Mouse (Mus musculus): ENCODE results near the gene Lyl1. TPM values are rescaled to one million over a fixed set of nuclear protein-coding genes. Genes with fewer than 3 reads are reported as not detected.

The Lyl1 gene
- total and polyA plus RNA-seq, 2 experiments from 2014 or later = 2.5 to 2.7 TPM

DNA sequence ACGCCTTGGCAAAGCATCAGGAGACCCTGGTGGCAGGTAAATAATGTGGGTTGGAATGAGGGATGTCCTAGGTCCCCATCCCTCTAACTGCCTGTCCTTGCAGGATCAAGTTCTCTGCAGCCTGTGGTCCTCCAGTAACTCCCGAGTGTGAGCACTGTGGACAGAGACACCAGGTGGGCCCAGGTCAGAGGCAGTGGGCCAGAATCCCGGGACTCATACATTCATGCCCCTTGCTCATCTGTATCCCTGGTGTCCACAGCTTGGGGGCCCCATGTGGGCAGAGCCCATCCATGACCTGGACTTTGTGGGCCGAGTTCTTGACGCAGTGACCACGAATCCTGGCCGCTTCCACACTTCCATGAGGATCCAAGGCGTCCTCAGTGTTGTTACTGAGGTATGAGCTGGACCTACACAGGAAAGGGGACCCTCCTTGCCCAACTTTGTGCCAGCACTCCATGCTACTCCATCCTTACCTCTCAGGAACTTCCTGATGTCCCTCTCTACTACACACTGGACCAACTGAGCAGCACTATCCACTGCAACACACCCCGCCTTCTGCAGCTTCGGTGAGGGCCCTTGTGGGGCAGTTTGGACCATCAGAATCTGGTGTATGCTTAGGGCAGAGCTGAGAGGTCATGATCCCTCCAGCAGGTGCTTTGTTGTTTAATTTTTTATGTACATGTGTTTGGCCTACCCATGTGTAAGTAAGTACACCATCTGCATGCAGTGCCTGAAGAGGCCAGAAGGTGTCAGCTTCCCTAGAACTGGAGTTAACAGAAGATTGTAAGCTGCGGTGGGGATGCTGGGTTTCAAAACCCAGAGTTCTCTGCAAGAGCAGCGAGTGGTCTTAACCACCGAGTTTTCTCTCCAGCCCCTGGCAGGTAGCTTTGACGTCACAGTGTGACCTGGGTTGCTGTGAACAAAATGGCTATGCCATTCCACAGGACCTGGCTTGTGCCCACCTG, 3.8 kb upstream of the Lyl1 start:
- peaks cover 39% of the 10 kb centered on the region for H3K36me3 ChIP-seq (ENCODE audit: insufficient read depth)
- WGBS = 81% methylated on average over 14 of the region's 14 CpGs

DNA sequence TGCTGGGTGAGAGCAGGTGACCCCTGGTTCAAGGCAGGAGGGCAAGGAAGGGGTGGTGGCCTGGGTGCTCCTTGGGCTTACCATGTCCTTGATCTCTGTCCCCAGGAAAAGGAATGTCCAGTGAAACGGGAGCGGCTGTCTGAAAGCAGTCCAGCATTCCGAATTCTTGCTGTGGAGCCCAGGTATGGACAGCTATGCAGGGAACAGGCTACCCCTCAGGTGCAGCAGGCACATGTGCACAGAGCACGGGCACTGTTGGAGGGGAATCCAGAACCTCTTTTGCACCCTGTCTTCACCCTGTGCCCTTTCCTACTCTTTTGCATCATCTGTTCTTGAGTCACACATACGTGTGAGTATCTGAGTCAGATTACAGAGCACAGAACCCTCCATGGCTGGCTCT, 3.0 kb upstream of the Lyl1 start:
- Histone ChIP-seq H3K4me2 (ENCODE audit: low read depth) (no peak overlapping the region), H3K4me3 (ENCODE audit: low read depth, low read length) (no peak overlapping the region), H3K9ac (no peak overlapping the region), H3K9me3 (ENCODE audit: low read length) (no peaks in the 10 kb centered on the region), H3K36me3 (ENCODE audit: insufficient read depth) (peaks cover 36% of the 10 kb centered on the region), H3K27ac (ENCODE audit: low read depth, low read length) (no peak overlapping the region; the same call in 1 of the 2 replicates), H3K4me1 (ENCODE audit: insufficient read depth) (no peaks in the 10 kb centered on the region), H3K27me3 (ENCODE audit: insufficient read depth, low read length) (no peaks in the 10 kb centered on the region)
- DNase-seq (no peak), ATAC-seq (no peak)
- no peak for TF ChIP-seq CTCF (IDR thresholded peaks at IDR 0.05; ENCODE audit: low read depth)
- WGBS = 89% methylated on average over 5 of the region's 5 CpGs

More for the DNA sequence above, 3.8 kb upstream of the Lyl1 start:
- Histone ChIP-seq H3K4me1 (ENCODE audit: insufficient read depth) (no peaks in the 10 kb centered on the region), H3K27me3 (ENCODE audit: insufficient read depth, low read length) (no peaks in the 10 kb centered on the region), H3K4me3 (ENCODE audit: low read depth, low read length) (no peak overlapping the region), H3K9me3 (ENCODE audit: low read length) (no peaks in the 10 kb centered on the region), H3K27ac (ENCODE audit: low read depth, low read length) (no peak overlapping the region; the same call in 1 of the 2 replicates), H3K9ac (no peak overlapping the region), H3K4me2 (ENCODE audit: low read depth) (no peak overlapping the region)
- TF ChIP-seq CTCF (IDR thresholded peaks at IDR 0.05; ENCODE audit: low read depth) = peak; percentile 80
- peak; percentile 47; the same call in 1 of the 2 replicates for ATAC-seq
- DNase-seq = peak; percentile 68

DNA sequence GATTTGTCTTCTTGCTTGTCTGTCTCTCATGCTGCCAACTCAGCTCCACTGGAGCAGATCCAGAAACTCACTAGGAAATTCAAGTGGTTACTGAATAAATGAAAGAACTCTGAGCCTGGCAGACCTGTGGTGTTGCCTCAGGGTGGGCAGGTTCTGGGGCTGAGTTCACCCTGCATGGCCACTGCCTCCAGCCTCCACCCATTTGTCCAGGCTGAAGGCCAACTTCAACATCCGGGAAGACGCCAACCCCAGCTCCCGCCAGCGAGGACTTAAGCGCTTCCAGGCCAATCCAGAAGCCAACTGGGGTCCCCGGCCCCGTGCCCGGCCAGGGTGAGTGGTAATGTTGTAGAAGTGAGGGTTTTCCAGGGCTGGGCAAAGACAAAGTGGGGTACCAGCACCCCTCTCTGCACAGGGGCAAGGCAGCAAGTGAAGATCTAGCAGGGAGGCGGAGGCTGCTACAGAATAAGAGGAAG, 2.3 kb upstream of the Lyl1 start:
- Histone ChIP-seq H3K4me1 (ENCODE audit: insufficient read depth) (no peaks in the 10 kb centered on the region), H3K9ac (no peak overlapping the region), H3K27ac (ENCODE audit: low read depth, low read length) (peak overlapping the region; percentile 57), H3K36me3 (ENCODE audit: insufficient read depth) (peaks cover 36% of the 10 kb centered on the region), H3K4me2 (ENCODE audit: low read depth) (no peak overlapping the region), H3K4me3 (ENCODE audit: low read depth, low read length) (no peak overlapping the region), H3K9me3 (ENCODE audit: low read length) (no peaks in the 10 kb centered on the region), H3K27me3 (ENCODE audit: insufficient read depth, low read length) (no peaks in the 10 kb centered on the region)
- TF ChIP-seq CTCF (IDR thresholded peaks at IDR 0.05; ENCODE audit: low read depth) = no peak
- ATAC-seq = no peak
- no peak for DNase-seq
- 67% methylated on average over 9 of the region's 9 CpGs for WGBS

DNA sequence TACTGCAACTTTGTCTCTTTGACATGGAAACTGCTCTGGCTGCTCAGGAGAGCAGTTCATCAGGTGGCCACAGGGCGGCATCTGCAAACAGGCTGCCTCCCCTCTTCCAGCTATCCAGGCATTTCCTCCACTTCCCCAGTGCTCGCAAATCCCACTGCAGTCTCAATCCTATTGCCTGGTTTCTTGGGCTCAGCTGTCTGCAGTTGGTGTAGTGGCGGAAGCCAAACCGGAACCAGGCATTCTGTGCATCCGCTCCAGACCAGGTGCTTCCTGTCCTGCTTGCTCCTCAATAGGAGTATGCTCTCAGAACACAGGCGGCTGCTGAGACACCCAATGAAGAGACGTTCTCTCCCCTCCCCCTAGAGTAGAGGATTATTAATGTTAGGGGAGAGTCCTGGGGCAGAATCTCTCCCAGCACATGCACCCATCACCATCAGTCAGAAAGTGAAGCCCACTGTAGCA, 1.4 kb upstream of the Lyl1 start:
- Histone ChIP-seq H3K4me2 (ENCODE audit: low read depth) (no peak overlapping the region), H3K36me3 (ENCODE audit: insufficient read depth) (peaks cover 34% of the 10 kb centered on the region), H3K27me3 (ENCODE audit: insufficient read depth, low read length) (0 out of 2 replicates have a peak, but pooled peaks cover 4% of the 10 kb centered on the region), H3K4me1 (ENCODE audit: insufficient read depth) (0 out of 2 replicates have a peak, but pooled peaks cover under 1% of the 10 kb centered on the region), H3K9me3 (ENCODE audit: low read length) (no peaks in the 10 kb centered on the region), H3K4me3 (ENCODE audit: low read depth, low read length) (no peak overlapping the region), H3K9ac (no peak overlapping the region), H3K27ac (ENCODE audit: low read depth, low read length) (peak overlapping the region; percentile 16; the same call in 1 of the 2 replicates)
- WGBS = 51% methylated on average over 7 of the region's 7 CpGs
- DNase-seq (peak; percentile 74), ATAC-seq (peak; percentile 59)
- peak; percentile 80 for TF ChIP-seq CTCF (IDR thresholded peaks at IDR 0.05; ENCODE audit: low read depth)

DNA sequence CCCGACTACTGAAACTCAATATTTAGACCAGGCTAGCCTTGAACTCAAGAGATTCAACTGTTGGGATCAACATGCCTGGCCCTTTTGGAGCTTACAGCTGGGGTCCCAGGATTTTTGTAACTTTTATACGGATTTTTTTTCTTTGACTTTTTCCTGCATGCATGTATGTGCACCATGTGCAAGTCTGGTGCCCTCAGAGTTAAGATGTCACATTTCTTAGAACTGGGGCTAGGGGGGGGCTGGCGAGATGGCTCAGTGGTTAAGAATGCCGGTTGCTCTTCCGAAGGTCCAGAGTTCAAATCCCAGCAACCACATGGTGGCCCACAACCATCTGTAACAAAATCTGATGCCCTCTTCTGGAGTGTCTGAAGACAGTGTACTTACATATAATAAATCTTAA, 731 bp upstream of the Lyl1 start:
- H3K27ac ChIP-seq (ENCODE audit: low read depth, low read length) = 0 out of 2 replicates have a peak overlapping the region, but pooled peaks have one; percentile 16

DNA sequence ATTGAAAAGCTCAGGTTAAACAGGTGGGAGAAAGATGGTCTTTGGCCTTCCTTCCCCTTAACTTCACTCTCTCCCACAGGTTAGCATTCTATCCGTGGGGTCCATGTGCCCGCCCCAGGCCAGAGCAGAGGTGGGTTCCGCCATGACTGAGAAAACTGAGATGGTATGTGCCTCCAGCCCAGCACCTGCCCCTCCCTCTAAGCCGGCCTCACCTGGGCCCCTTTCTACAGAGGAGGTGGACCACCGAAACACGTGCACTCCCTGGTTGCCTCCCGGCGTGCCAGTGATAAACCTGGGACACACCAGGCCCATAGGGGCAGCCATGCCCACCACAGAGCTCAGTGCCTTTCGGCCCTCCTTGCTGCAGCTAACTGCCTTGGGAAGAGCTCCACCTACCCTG, 1.3 kb downstream of the Lyl1 start:
- no peak for DNase-seq
- no peak overlapping the region for H3K9ac ChIP-seq
- H3K36me3 ChIP-seq (ENCODE audit: insufficient read depth) = peaks cover 14% of the 10 kb centered on the region
- no peak for TF ChIP-seq CTCF (IDR thresholded peaks at IDR 0.05; ENCODE audit: low read depth)
- H3K4me1 ChIP-seq (ENCODE audit: insufficient read depth) = peaks cover 5% of the 10 kb centered on the region; the same call in 1 of the 2 replicates
- H3K4me3 ChIP-seq (ENCODE audit: low read depth, low read length) = no peak overlapping the region
- ATAC-seq = no peak
- no peaks in the 10 kb centered on the region for H3K9me3 ChIP-seq (ENCODE audit: low read length)
- peak overlapping the region; percentile 5; the same call in 1 of the 2 replicates for H3K4me2 ChIP-seq (ENCODE audit: low read depth)
- 73% methylated on average over 9 of the region's 9 CpGs for WGBS
- H3K27ac ChIP-seq (ENCODE audit: low read depth, low read length) = peak overlapping the region; percentile 54; the same call in 1 of the 2 replicates
- 0 out of 2 replicates have a peak, but pooled peaks cover 6% of the 10 kb centered on the region for H3K27me3 ChIP-seq (ENCODE audit: insufficient read depth, low read length)

More for the DNA sequence above, 731 bp upstream of the Lyl1 start:
- H3K36me3 ChIP-seq (ENCODE audit: insufficient read depth) = peaks cover 29% of the 10 kb centered on the region
- 77% methylated on average over 5 of the region's 5 CpGs for WGBS
- no peak overlapping the region for H3K4me2 ChIP-seq (ENCODE audit: low read depth)
- H3K27me3 ChIP-seq (ENCODE audit: insufficient read depth, low read length) = 0 out of 2 replicates have a peak, but pooled peaks cover 4% of the 10 kb centered on the region
- 0 out of 2 replicates have a peak, but pooled peaks cover 3% of the 10 kb centered on the region for H3K4me1 ChIP-seq (ENCODE audit: insufficient read depth)
- H3K4me3 ChIP-seq (ENCODE audit: low read depth, low read length) = no peak overlapping the region
- no peak for TF ChIP-seq CTCF (IDR thresholded peaks at IDR 0.05; ENCODE audit: low read depth)
- DNase-seq (no peak), ATAC-seq (no peak)
- H3K9ac ChIP-seq = no peak overlapping the region
- no peaks in the 10 kb centered on the region for H3K9me3 ChIP-seq (ENCODE audit: low read length)
